Mouse (Mus musculus) liver, postnatal 0 days (tissue): ENCODE results near the gene Dyrk4.

Experiments used
- CTCF ChIP-seq: sonication (generic); IDR thresholded peaks from 2 replicates; pipeline ENCODE4 v1.5.1; 2016; ENCODE audit warnings: antibody characterized with exemption, low read depth
- EP300 ChIP-seq: IDR thresholded peaks from 2 replicates; pipeline ENCODE4 v1.6.1; 2016; ENCODE audit warnings: antibody characterized with exemption, low read depth, mild to moderate bottlenecking

DNA sequence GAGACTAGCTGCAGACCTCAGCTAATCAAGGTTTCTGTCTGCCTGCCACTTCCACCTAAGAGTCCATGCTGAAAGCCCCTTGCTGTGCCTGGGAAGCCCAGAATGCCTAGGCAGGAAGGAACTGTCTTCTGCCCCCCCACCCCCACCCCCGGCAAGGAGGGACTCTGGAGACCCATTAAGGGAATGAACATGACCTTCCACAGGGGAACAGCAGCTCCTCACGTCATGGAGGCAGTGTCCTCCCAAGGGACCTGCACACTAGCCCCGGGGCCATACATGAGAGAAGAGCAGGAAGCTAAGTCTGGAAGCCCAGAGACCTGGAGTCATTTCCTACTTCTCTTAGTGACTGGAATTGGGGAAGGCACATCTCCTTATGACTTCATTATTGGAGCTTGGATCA lies 13.8 kb downstream of the Dyrk4 start:
- TF ChIP-seq EP300 (no peak), CTCF (no peak)
